Mouse (Mus musculus): ENCODE data around the gene Nid2. TPM values are rescaled to one million over a fixed set of nuclear protein-coding genes. Genes with fewer than 3 reads are reported as not detected.

The Nid2 gene
- total RNA-seq, 4 experiments from 2014 or later: 12.2 to 21.4 (median 17.3) TPM

DNA sequence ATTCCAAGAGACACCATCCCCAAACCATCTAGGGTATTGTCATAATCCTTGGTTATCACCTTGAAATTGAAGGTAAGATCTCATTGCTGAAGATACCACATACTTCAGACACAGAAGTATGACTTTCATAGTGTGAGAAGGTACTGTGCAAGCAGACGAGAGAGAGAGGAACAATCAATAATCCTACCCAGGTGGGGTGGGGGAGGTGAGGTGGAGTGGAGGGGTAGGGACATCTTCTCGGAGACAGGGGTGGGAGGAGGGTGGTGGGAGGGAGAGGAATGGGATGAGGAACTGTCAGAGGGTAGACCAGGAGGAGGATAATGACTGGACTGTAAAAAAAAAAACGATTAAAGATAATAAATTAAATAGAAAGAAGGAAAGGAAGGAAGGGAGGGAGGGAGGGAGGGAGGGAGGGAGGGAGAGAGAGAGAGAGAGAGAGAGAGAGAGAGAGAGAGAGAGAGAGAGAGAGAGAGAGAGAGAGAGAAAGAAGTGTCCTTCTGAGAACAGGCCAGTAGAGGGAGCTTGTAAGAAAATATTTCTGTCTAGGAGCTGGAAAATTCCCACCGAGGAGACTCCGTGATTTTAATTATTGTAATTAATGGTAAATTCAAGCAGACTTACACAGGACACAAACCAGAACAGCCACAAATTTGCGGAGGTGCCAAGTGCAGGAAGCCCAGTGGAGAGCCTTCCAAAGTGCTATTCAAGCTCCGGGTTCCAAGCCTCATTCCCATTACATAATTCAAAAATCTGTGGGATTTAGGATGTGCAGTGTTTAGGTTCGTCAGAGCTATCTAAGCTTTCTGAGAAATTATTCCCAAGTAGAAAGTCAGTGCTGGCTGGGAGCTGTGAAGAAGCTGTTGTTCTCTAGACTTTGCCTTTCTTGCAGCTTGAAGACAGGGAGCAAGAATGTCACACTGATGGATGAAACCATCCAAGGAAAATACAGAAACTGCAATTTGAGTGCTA is 108.0 kb downstream of the Nid2 start:
- DNase-seq: no peak

GRCm38 (mm10) chr14:19860281-19860680 is 109.2 kb downstream of the Nid2 start:
- no peak for DNase-seq

Other genes with a start within 250 kb of the Nid2 start
- not detected for gene Gm2244, start 201.3 kb upstream of the Nid2 start, total RNA-seq (2022)
- 1 to 10 TPM in 2 of 4 experiments, under 1 TPM in 2; 0.42 to 1.4 (median 0.84) TPM for gene Gm2237, start 166.1 kb upstream of the Nid2 start, total RNA-seq (2022)
- not detected for gene Gm5458, start 148.7 kb upstream of the Nid2 start, total RNA-seq (2022)
- 10 to 100 TPM; 73.4 to 76.8 (median 75.6) TPM for gene Rtraf, start 72.6 kb downstream of the Nid2 start, total RNA-seq (2022)
- 10 to 100 TPM; 30.0 to 52.2 (median 41.3) TPM for gene Gng2, start 226.4 kb downstream of the Nid2 start, total RNA-seq (2022)

All from adrenal gland, adult 8-10 months (tissue).